Mouse (Mus musculus) heart, embryonic 14.5 days (tissue): ENCODE data around the gene Hepacam2. TPM values are rescaled to one million over a fixed set of nuclear protein-coding genes. Genes with fewer than 3 reads are reported as not detected.

Source experiments
- ATAC-seq: fragments of 200-750 bp; cut with Nextera tagmentation; 2 replicates; pipeline ENCODE4 v1.8.0; 2017; ENCODE audit warnings: low read depth, moderate TSS enrichment; ENCODE audit not compliant: insufficient number of reproducible peaks, insufficient read depth, low FRiP score
- H3K27ac ChIP-seq, 2 experiments: fragments of 200-500 bp in 1 of 2; fragments of 300-500 bp in 1 of 2; sonication (generic) in 1 of 2; replicated peaks in 1 of 2; 2 replicates each; pipeline ENCODE4 v1.5.1; 2012 to 2014; ENCODE audit warnings: low read depth in 2 of 2, low read length in 2 of 2, control low read depth in 1 of 2, mild to moderate bottlenecking in 1 of 2, mixed read lengths in 1 of 2; ENCODE audit not compliant: control insufficient read depth in 1 of 2, insufficient read depth in 1 of 2
- H3K27me3 ChIP-seq: fragments of 300-500 bp; sonication (generic); 2 replicates; pipeline ENCODE4 v1.6.1; 2014; ENCODE audit warnings: mild to moderate bottlenecking, low read length, control low read depth; ENCODE audit not compliant: control insufficient read depth, insufficient read depth
- H3K36me3 ChIP-seq: fragments of 300-500 bp; sonication (generic); 2 replicates; pipeline ENCODE4 v1.6.1; 2014; ENCODE audit warnings: mild to moderate bottlenecking, control low read depth, low read length, mixed read lengths; ENCODE audit not compliant: control insufficient read depth, insufficient read depth
- H3K4me1 ChIP-seq, 2 experiments: fragments of 200-500 bp in 1 of 2; fragments of 300-500 bp in 1 of 2; sonication (generic) in 1 of 2; 2 replicates each; pipeline ENCODE4 v1.6.1; 2012 to 2014; ENCODE audit warnings: low read length in 2 of 2, control low read depth in 1 of 2, mixed read lengths in 1 of 2; ENCODE audit not compliant: control insufficient read depth in 2 of 2, insufficient read depth in 2 of 2
- H3K4me2 ChIP-seq: fragments of 300-500 bp; sonication (generic); 2 replicates; pipeline ENCODE4 v1.6.1; 2014; ENCODE audit warnings: mild to moderate bottlenecking, low read length
- H3K4me3 ChIP-seq, 2 experiments: fragments of 200-500 bp in 1 of 2; fragments of 300-500 bp in 1 of 2; sonication (generic) in 1 of 2; 2 replicates each; pipeline ENCODE4 v1.5.1; 2012 to 2014; ENCODE audit warnings: low read length in 2 of 2, mild to moderate bottlenecking in 2 of 2, control low read depth in 1 of 2, low read depth in 1 of 2, moderate library complexity in 1 of 2; ENCODE audit not compliant: control insufficient read depth in 1 of 2, insufficient read depth in 1 of 2
- H3K9ac ChIP-seq: fragments of 300-500 bp; sonication (generic); 2 replicates; pipeline ENCODE4 v1.6.1; 2014; ENCODE audit warnings: mild to moderate bottlenecking, low read length
- H3K9me3 ChIP-seq: fragments of 300-500 bp; sonication (generic); 2 replicates; pipeline ENCODE4 v1.6.1; 2016; ENCODE audit warnings: low read length, control low read depth; ENCODE audit not compliant: control insufficient read depth
- WGBS: fragments of 180-500 bp; shearing (Covaris S2); extraction: QIAGEN DNeasy Blood & Tissue Kit; methylation state at CpG from one replicate; pipeline ENCODE4 v1.1.7; 2014; 5-methylcytosine and 5-hydroxymethylcytosine counted together
- polyA plus RNA-seq: library from polyadenylated mRNA; unstranded; fragments of >200 nt; fragmentation: Nextera tagmentation; extraction: Ambion mirVana; gene quantifications from 2 replicates; pipeline ENCODE4 v1.2.1, GENCODE M21; 2014

Hepacam2 gene
- polyA plus RNA-seq, 1 experiment from 2014 or later = 0.09 TPM

- no peaks in the 10 kb centered on the region for H3K36me3 ChIP-seq
- no peaks in the 10 kb centered on the region for H3K27me3 ChIP-seq
- no peak overlapping the region for H3K9ac ChIP-seq
- H3K4me3 ChIP-seq = no peak overlapping the region
- H3K4me2 ChIP-seq = no peak overlapping the region
- WGBS = 50% methylated on average over 1 of the region's 1 CpGs
- ATAC-seq = no peak
- H3K27ac ChIP-seq = no peak overlapping the region
- H3K4me1 ChIP-seq = no peaks in the 10 kb centered on the region
- H3K9me3 ChIP-seq = no peaks in the 10 kb centered on the region
Measured at GRCm38 (mm10) chr6:3468627-3469026, 29.5 kb downstream of the Hepacam2 start.

- WGBS = 79% methylated on average over 2 of the region's 2 CpGs
- no peak for ATAC-seq
- Histone ChIP-seq H3K9me3 (no peaks in the 10 kb centered on the region), H3K4me3 (no peak overlapping the region), H3K36me3 (no peaks in the 10 kb centered on the region), H3K4me2 (no peak overlapping the region), H3K9ac (no peak overlapping the region), H3K4me1 (no peaks in the 10 kb centered on the region), H3K27ac (no peak overlapping the region), H3K27me3 (no peaks in the 10 kb centered on the region)
Measured at GRCm38 (mm10) chr6:3463594-3463993, 34.5 kb downstream of the Hepacam2 start.

- Histone ChIP-seq H3K4me2 (no peak overlapping the region), H3K4me1 (no peaks in the 10 kb centered on the region), H3K4me3 (no peak overlapping the region), H3K36me3 (no peaks in the 10 kb centered on the region), H3K27ac (no peak overlapping the region), H3K9me3 (no peaks in the 10 kb centered on the region), H3K27me3 (no peaks in the 10 kb centered on the region), H3K9ac (no peak overlapping the region)
- no peak for ATAC-seq
- WGBS = 69% methylated on average over 6 of the region's 6 CpGs
Measured at GRCm38 (mm10) chr6:3463026-3463425, 35.1 kb downstream of the Hepacam2 start.

- H3K4me3 ChIP-seq = no peak overlapping the region
- WGBS = 65% methylated on average over 11 of the region's 11 CpGs
- no peak overlapping the region for H3K9ac ChIP-seq
- no peak for ATAC-seq
- no peak overlapping the region for H3K4me2 ChIP-seq
- no peak overlapping the region for H3K27ac ChIP-seq
- no peaks in the 10 kb centered on the region for H3K27me3 ChIP-seq
- H3K9me3 ChIP-seq = no peaks in the 10 kb centered on the region
- no peaks in the 10 kb centered on the region for H3K4me1 ChIP-seq
- H3K36me3 ChIP-seq = no peaks in the 10 kb centered on the region
Measured at GRCm38 (mm10) chr6:3455944-3456536, 42.1 kb downstream of the Hepacam2 start.

- H3K4me3 ChIP-seq = no peak overlapping the region
- H3K4me1 ChIP-seq = no peaks in the 10 kb centered on the region
- no peak overlapping the region for H3K4me2 ChIP-seq
- no peaks in the 10 kb centered on the region for H3K36me3 ChIP-seq
- WGBS = 59% methylated on average over 5 of the region's 5 CpGs
- H3K9ac ChIP-seq = no peak overlapping the region
- H3K27ac ChIP-seq = no peak overlapping the region
- no peaks in the 10 kb centered on the region for H3K27me3 ChIP-seq
- H3K9me3 ChIP-seq = no peaks in the 10 kb centered on the region
- no peak for ATAC-seq
Measured at GRCm38 (mm10) chr6:3454421-3454820, 43.7 kb downstream of the Hepacam2 start.

- no peaks in the 10 kb centered on the region for H3K9me3 ChIP-seq
- no peaks in the 10 kb centered on the region for H3K27me3 ChIP-seq
- no peak overlapping the region for H3K27ac ChIP-seq
- no peaks in the 10 kb centered on the region for H3K36me3 ChIP-seq
- WGBS = 7% methylated on average over 5 of the region's 5 CpGs
- H3K9ac ChIP-seq = no peak overlapping the region
- ATAC-seq = no peak
- H3K4me3 ChIP-seq = no peak overlapping the region
- no peak overlapping the region for H3K4me2 ChIP-seq
- no peaks in the 10 kb centered on the region for H3K4me1 ChIP-seq
Measured at GRCm38 (mm10) chr6:3447404-3447803, 50.7 kb downstream of the Hepacam2 start.

GRCm38 (mm10) chr6:3443905-3444304, 54.2 kb downstream of the Hepacam2 start:
- no peaks in the 10 kb centered on the region for H3K9me3 ChIP-seq
- H3K4me3 ChIP-seq = no peak overlapping the region
- H3K36me3 ChIP-seq = no peaks in the 10 kb centered on the region
- no peaks in the 10 kb centered on the region for H3K4me1 ChIP-seq
- H3K4me2 ChIP-seq = no peak overlapping the region
- WGBS = 11% methylated on average over 1 of the region's 1 CpGs
- H3K27me3 ChIP-seq = no peaks in the 10 kb centered on the region
- no peak for ATAC-seq
- H3K27ac ChIP-seq = no peak overlapping the region
- H3K9ac ChIP-seq = no peak overlapping the region

GRCm38 (mm10) chr6:3436087-3436486, 62.0 kb downstream of the Hepacam2 start:
- Histone ChIP-seq H3K4me3 (no peak overlapping the region), H3K27ac (no peak overlapping the region), H3K9me3 (0 out of 2 replicates have a peak, but pooled peaks cover 3% of the 10 kb centered on the region), H3K27me3 (no peaks in the 10 kb centered on the region), H3K4me1 (no peaks in the 10 kb centered on the region), H3K9ac (no peak overlapping the region), H3K36me3 (no peaks in the 10 kb centered on the region), H3K4me2 (no peak overlapping the region)
- ATAC-seq = no peak
